Mouse (Mus musculus) embryo, embryonic 11 days (tissue): Measurements from ENCODE around the gene P2ry2.

Experiments used
- DNase-seq: peaks from one replicate; pipeline ENCODE4 v3.0.0-alpha.2; 2015

Gene P2ry2

GRCm38 (mm10) chr7:101026836-101027235, 14.2 kb upstream of the P2ry2 start:
- DNase-seq: no peak

GRCm38 (mm10) chr7:101017492-101017891, 4.8 kb upstream of the P2ry2 start:
- DNase-seq: no peak

DNA sequence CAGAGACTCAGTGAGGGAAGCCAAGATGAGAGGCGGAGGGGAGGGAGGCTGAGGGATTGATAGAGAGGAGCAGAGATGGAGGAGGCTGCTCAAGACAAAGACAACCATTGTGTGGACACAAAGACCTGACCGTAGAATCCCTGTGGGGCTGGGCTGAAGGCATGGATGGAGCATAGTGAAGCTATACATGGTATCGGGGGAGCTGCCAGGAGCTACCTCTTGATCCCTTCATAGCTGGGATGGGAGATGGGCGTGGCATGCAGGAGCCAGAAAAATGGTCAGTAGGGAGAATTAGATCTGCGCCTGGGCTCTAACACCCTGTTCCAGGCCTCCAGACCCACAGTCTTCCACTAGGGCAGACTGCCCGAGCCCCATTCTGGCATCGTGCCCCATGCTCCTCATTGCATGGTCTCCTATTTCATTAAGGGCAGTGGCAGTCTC, 4.4 kb upstream of the P2ry2 start:
- no peak for DNase-seq

GRCm38 (mm10) chr7:101014985-101015384, 2.3 kb upstream of the P2ry2 start:
- no peak for DNase-seq

DNA sequence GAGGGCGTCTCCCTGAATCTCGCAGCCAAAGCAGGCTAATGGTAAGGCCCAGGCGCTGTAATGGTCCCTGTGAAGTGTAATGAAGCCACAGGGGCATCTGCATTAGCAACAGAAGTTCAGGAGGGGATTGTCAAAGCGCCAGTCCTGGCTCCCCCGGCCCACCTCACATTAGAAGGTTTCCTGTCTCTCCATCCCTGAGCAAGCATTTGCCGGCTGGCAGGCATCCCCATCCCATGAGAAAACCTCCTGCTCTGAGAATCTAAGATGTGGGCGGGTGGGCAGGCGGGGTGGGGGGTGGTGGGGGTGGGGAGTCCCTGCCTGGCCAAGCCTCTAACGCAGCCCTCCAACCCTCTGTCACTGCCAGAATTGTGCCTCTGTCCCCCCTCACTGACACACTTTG, 1.4 kb upstream of the P2ry2 start:
- no peak for DNase-seq

GRCm38 (mm10) chr7:101011681-101012367, 842 bp downstream of the P2ry2 start:
- DNase-seq: peak; percentile 80

- DNase-seq: no peak
Measured at GRCm38 (mm10) chr7:101010741-101011140, 1.9 kb downstream of the P2ry2 start.

DNA sequence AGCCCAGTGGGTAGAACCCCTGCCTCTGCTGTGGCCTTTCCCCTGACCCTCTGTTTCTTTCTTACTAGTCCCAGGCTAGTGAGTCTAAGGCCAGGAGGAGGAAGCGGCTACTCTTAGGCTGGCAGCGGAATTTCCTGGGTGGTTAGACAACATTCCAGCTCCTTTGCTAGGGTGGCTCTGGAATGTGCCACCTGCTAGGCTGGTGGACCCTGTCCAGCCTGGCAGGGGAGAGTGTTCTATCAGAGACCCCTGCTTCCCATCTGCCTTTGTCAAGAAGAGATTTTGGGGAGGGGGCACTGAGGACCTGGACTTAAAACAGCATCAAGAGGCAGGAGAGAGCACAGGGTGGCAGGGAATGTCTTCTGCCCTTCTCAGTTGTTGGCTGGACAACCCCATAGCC, 6.5 kb downstream of the P2ry2 start:
- no peak for DNase-seq

DNA sequence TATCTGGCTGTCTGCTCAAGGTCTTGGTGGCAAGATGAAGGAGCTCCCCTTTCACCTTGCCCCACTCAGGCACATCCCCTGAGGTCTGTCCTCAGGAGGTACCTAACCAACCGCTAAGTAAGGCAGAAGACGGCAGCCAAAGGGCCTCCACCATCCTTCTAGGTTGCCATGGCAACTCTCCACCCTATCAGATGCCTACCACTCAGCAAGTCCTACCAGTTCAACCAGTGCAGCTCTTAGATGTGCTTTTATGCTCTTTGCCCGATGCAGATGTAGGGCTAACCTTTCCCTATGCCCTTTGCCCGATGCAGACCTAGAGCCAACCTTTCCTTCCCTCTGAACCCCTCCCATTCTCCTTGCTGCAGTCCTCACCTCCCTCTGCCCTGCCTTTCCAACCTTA, 7.5 kb downstream of the P2ry2 start:
- no peak for DNase-seq

- peak; percentile 29 for DNase-seq
Measured at GRCm38 (mm10) chr7:101003442-101004326, 9.0 kb downstream of the P2ry2 start.

DNA sequence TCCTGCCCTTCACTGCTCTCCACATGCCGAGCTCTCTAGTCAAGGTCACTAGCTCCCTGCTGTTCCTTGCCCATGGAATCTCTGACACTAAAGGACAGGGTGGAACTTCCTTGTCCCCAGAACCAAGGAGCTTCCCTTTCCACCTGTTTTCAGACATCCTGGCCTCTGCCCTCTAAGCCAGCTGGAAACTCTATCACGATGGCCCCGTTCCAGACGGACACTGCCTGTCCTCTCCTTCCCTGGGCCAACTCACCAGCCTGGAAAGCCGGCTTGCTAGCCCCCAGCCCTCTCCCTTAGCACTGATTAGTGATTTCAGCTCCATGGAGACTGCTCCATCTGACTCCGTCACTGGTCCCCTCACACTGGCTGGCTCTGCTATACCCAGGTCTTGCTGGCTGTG, 10.4 kb downstream of the P2ry2 start:
- DNase-seq: no peak

DNA sequence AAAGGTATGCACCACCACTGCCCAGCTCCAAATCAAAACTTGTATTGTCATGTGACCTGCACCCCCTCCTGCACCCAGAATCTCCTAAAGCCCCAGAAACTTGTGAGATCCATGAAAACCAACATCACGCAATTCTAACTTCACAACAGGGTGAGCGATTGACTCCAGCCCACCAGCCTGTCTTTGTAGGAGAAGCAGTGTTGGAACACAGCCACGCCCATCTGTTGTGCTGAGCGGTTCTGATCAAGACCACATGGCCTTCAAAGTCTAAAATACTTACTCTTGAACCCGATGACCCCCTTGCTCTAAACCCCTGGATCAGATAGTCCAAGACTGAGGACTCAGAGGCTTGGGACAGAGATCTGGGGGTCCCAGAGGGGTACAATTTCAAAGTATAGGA, 13.0 kb downstream of the P2ry2 start:
- no peak for DNase-seq

GRCm38 (mm10) chr7:100998578-100998960, 14.1 kb downstream of the P2ry2 start:
- DNase-seq: no peak

DNA sequence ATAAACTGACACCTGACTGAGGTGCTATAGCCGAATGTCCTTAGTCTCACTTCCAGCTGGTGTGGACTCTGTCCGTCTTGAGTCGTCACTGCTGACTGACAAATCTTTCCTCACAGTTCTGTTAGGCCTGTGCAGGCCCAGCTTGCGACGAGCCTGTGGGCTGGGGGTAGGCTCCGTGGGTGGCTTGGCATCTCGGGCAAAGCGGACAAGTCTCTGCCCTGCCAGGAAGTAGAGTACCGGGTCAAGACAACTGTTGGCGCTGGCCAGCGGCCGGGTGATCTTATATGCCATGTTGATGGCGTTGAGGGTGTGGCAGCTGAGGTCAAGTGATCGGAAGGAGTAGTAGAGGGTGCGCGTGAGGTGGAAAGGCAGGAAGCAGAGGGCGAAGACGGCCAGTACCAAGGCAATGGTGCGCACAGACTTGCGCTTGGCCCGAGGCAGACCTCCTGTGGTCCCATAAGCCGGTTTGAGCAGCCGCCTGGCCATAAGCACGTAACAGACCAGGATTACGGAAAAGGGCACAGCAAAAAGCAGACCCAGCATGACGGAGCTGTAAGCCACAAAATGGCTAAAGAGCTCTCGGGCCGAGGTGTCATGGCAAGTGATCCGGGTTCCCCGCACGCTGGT, 14.6 kb downstream of the P2ry2 start:
- no peak for DNase-seq

DNA sequence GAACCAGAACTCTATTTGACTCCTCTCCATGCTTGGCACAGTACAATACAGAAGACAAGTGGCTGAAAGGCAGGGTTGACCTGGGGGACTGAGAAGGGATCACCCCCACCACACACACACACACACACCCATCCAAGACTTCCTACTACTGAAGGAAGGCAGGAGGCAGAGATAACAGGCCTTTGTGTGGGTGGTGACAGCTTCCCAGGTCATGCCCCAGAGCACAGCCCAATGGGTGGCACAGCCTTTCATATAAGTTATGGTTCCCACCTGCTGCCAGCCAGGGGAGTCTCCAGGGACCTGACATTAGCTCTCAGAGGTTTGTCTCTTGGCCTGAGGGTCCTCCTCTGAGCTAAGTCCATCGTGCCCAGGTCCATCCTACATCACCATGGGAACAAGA, 15.5 kb downstream of the P2ry2 start:
- no peak for DNase-seq

DNA sequence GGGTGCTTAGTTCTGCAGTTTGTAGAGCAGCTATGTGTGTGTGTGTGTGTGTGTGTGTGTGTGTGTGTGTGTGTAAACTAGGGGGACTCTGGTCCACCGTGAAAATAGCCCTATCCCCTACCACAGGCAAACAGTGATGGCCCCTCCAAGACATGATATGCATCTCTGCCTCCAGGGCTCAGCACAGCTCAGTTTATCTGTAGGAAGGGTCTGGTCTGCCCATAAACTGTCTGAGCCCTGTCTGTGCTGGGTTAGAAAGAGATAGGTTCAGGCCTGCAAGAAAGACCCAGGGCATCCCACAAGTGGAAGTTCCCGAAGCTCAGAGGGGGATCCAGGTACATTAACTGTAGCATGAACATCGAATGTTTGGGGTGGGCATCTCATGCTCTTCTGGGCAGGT, 16.7 kb downstream of the P2ry2 start:
- no peak for DNase-seq

GRCm38 (mm10) chr7:100995260-100995864, 17.3 kb downstream of the P2ry2 start:
- DNase-seq: no peak

GRCm38 (mm10) chr7:100993166-100993565, 19.5 kb downstream of the P2ry2 start:
- DNase-seq: no peak

- DNase-seq: no peak
Measured at GRCm38 (mm10) chr7:100991972-100992371, 20.7 kb downstream of the P2ry2 start.

GRCm38 (mm10) chr7:100990636-100991311, 21.9 kb downstream of the P2ry2 start:
- no peak for DNase-seq

- peak; percentile 82 for DNase-seq
Measured at GRCm38 (mm10) chr7:100988092-100988491, 24.6 kb downstream of the P2ry2 start.
